In genomic region chr2:155749394-155749793, GRCm38 (mm10) we compare ENCODE assay signal across 26 mouse cellular contexts. TPM values are rescaled to one million over a fixed set of nuclear protein-coding genes. Genes with fewer than 3 reads are reported as not detected.
"Had no signal": no experiment of that assay in that cellular context is flagged by ENCODE, and none has a peak within 500 bp of the region (broad histone marks: within the 10 kb centered on the region; RNA-seq: fewer than 3 reads in every experiment).

No protein-coding gene starts in this region.

- H3K4me3 ChIP-seq: neural tube, embryonic 12.5 days; neural tube, embryonic 13.5 days; neural tube, embryonic 15.5 days; stomach, embryonic 15.5 days had no signal

- DNase-seq: right cerebral cortex, adult 18-20 months; right cerebral cortex, postnatal 14 days; right cerebral cortex, postnatal 25 days; right cerebral cortex, postnatal 4 days; spleen, adult 18-20 months; thymus, adult 18-20 months; thymus, adult 2 months; thymus, postnatal 14 days; thymus, postnatal 25 days; thymus, postnatal 36 days; thymus, postnatal 4 days had no signal

- H3K9ac ChIP-seq: neural tube, embryonic 12.5 days; neural tube, embryonic 13.5 days; neural tube, embryonic 15.5 days; stomach, embryonic 15.5 days had no signal

- H3K27ac ChIP-seq: neural tube, embryonic 12.5 days; neural tube, embryonic 13.5 days; neural tube, embryonic 15.5 days; stomach, embryonic 15.5 days; stomach, postnatal 0 days had no signal

- H3K9me3 ChIP-seq: neural tube, embryonic 12.5 days; neural tube, embryonic 13.5 days; neural tube, embryonic 15.5 days; stomach, embryonic 15.5 days had no signal

- H3K36me3 ChIP-seq: neural tube, embryonic 12.5 days; neural tube, embryonic 13.5 days; neural tube, embryonic 15.5 days; stomach, embryonic 15.5 days had no signal

- H3K27me3 ChIP-seq: stomach, embryonic 15.5 days had no signal

- H3K4me2 ChIP-seq: neural tube, embryonic 12.5 days; neural tube, embryonic 13.5 days; neural tube, embryonic 15.5 days; stomach, embryonic 15.5 days had no signal

RNA-seq across cellular contexts. Expression of gene Procr, which starts 1.5 kb away (rescaled TPM):
- total RNA-seq: neutrophil, adult 5-6 weeks had no signal

RNA-seq across cellular contexts. Expression of gene Gm17581, which starts 13.7 kb away (rescaled TPM):
- total RNA-seq: neutrophil, adult 5-6 weeks had no signal
- polyA plus RNA-seq: neural tube, embryonic 11.5 days; neural tube, embryonic 12.5 days; neural tube, embryonic 13.5 days; neural tube, embryonic 14.5 days; neural tube, embryonic 15.5 days; small intestine, adult 2 months; spleen, adult 2 months; stomach, embryonic 14.5 days; stomach, embryonic 15.5 days; stomach, embryonic 16.5 days; stomach, postnatal 0 days; testis, adult 2 months; thymus, adult 2 months; thymus, postnatal 0 days; urinary bladder, adult 2 months had no signal

RNA-seq across cellular contexts. Expression of gene Mmp24, which starts 25.7 kb away (rescaled TPM):
- total RNA-seq: neutrophil, adult 5-6 weeks had no signal
- polyA plus RNA-seq: spleen, adult 2 months had no signal
